Mouse (Mus musculus): Measurements from ENCODE around the gene Nfatc3. TPM values are rescaled to one million over a fixed set of nuclear protein-coding genes. Genes with fewer than 3 reads are reported as not detected.

The Nfatc3 gene
- polyA plus RNA-seq, 1 experiment from 2014 or later, result 9.1 TPM

- H3K36me3 ChIP-seq, result no peaks in the 10 kb centered on the region
- no peak overlapping the region for H3K9ac ChIP-seq
- no peaks in the 10 kb centered on the region for H3K9me3 ChIP-seq
- WGBS, result 70% methylated on average over 6 of the region's 6 CpGs
- H3K4me2 ChIP-seq (replicated peaks), result peak overlapping the region; percentile 67
- no peaks in the 10 kb centered on the region for H3K27me3 ChIP-seq
- H3K4me3 ChIP-seq, result peak overlapping the region; percentile 87; the same call in 1 of the 2 replicates
- ATAC-seq (ENCODE audit: low FRiP score, low read depth), result no peak
- H3K27ac ChIP-seq, result no peak overlapping the region
- H3K4me1 ChIP-seq, result peaks cover 24% of the 10 kb centered on the region
These were observed 3.0 kb downstream of the Nfatc3 start for GRCm38 (mm10) chr8:106061686-106062085.

GRCm38 (mm10) chr8:106063046-106063445 is 4.4 kb downstream of the Nfatc3 start:
- Histone ChIP-seq H3K4me1 (peaks cover 22% of the 10 kb centered on the region), H3K9ac (no peak overlapping the region), H3K27ac (no peak overlapping the region), H3K36me3 (no peaks in the 10 kb centered on the region), H3K9me3 (no peaks in the 10 kb centered on the region), H3K4me3 (no peak overlapping the region), H3K27me3 (no peaks in the 10 kb centered on the region), H3K4me2 (replicated peaks) (no peak overlapping the region)
- WGBS, result 94% methylated on average over 7 of the region's 7 CpGs
- no peak for ATAC-seq (ENCODE audit: low FRiP score, low read depth)

- WGBS, result 89% methylated on average over 2 of the region's 2 CpGs
- H3K9ac ChIP-seq, result no peak overlapping the region
- no peak overlapping the region for H3K27ac ChIP-seq
- no peak overlapping the region for H3K4me3 ChIP-seq
- H3K36me3 ChIP-seq, result no peaks in the 10 kb centered on the region
- peaks cover 1% of the 10 kb centered on the region for H3K4me1 ChIP-seq
- no peak overlapping the region for H3K4me2 ChIP-seq (replicated peaks)
- no peaks in the 10 kb centered on the region for H3K27me3 ChIP-seq
- H3K9me3 ChIP-seq, result no peaks in the 10 kb centered on the region
- no peak for ATAC-seq (ENCODE audit: low FRiP score, low read depth)
These were observed 8.1 kb downstream of the Nfatc3 start for GRCm38 (mm10) chr8:106066721-106067120.

GRCm38 (mm10) chr8:106069565-106069964 is 10.9 kb downstream of the Nfatc3 start:
- Histone ChIP-seq H3K4me1 (no peaks in the 10 kb centered on the region), H3K27me3 (no peaks in the 10 kb centered on the region), H3K4me2 (replicated peaks) (no peak overlapping the region), H3K9ac (no peak overlapping the region), H3K4me3 (no peak overlapping the region), H3K9me3 (no peaks in the 10 kb centered on the region), H3K36me3 (no peaks in the 10 kb centered on the region), H3K27ac (no peak overlapping the region)
- no peak for ATAC-seq (ENCODE audit: low FRiP score, low read depth)
- WGBS, result 46% methylated on average over 1 of the region's 1 CpGs

- Histone ChIP-seq H3K9ac (no peak overlapping the region), H3K4me2 (replicated peaks) (no peak overlapping the region)
- ATAC-seq (ENCODE audit: low FRiP score, low read depth), result no peak
These were observed 13.5 kb downstream of the Nfatc3 start for GRCm38 (mm10) chr8:106072113-106072512.

DNA sequence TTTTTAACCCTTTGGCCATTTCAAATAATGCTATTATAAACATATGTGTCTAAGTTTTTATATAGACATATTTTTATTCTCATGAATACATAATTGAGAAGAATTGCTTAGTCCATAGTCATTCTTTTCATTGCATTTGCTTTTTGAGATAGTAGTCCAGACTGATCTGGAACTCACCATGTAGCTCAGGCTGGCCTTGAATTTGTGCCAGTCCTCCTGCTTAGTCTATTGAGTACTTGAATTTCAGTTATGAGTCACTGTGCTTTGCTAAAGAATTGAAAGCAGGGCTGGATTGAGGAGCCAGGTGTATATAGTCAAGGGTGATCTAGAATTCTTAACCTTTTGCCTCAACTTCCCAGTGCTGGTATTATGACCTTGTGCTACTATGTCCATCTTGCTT is 15.6 kb downstream of the Nfatc3 start:
- Histone ChIP-seq H3K4me2 (replicated peaks) (no peak overlapping the region), H3K36me3 (peaks cover 8% of the 10 kb centered on the region), H3K4me3 (no peak overlapping the region), H3K27ac (no peak overlapping the region), H3K4me1 (no peaks in the 10 kb centered on the region), H3K9ac (no peak overlapping the region), H3K27me3 (no peaks in the 10 kb centered on the region), H3K9me3 (no peaks in the 10 kb centered on the region; the same call in 1 of the 2 replicates)
- ATAC-seq (ENCODE audit: low FRiP score, low read depth), result no peak

More at GRCm38 (mm10) chr8:106072113-106072512, 13.5 kb downstream of the Nfatc3 start:
- H3K36me3 ChIP-seq, result no peaks in the 10 kb centered on the region
- no peaks in the 10 kb centered on the region; the same call in 1 of the 2 replicates for H3K9me3 ChIP-seq
- no peak overlapping the region for H3K27ac ChIP-seq
- no peaks in the 10 kb centered on the region for H3K27me3 ChIP-seq
- no peaks in the 10 kb centered on the region for H3K4me1 ChIP-seq
- no peak overlapping the region for H3K4me3 ChIP-seq

DNA sequence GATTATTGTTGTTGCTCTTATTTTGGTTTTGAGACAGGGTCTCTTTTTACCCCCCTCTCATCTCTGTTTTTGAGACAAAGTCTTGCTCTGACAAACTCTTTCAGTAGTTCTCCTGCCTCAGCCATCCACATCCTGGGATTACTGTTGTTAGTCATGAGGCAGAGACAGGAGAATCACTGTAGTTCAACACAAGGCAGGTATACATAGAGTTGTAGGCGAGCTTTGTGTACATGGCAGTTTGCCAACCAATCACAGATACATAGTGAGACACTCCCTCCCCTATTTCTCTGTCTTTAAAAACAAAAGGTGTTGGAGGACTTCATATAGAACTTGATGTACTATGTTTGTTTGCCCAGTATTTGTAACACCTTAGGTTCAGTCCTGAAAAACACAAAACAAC is 16.0 kb downstream of the Nfatc3 start:
- Histone ChIP-seq H3K36me3 (peaks cover 12% of the 10 kb centered on the region), H3K27ac (no peak overlapping the region), H3K4me2 (replicated peaks) (no peak overlapping the region), H3K9ac (no peak overlapping the region), H3K27me3 (no peaks in the 10 kb centered on the region), H3K4me1 (no peaks in the 10 kb centered on the region), H3K9me3 (no peaks in the 10 kb centered on the region; the same call in 1 of the 2 replicates), H3K4me3 (no peak overlapping the region)
- no peak for ATAC-seq (ENCODE audit: low FRiP score, low read depth)
- WGBS, result 92% methylated on average over 1 of the region's 1 CpGs

DNA sequence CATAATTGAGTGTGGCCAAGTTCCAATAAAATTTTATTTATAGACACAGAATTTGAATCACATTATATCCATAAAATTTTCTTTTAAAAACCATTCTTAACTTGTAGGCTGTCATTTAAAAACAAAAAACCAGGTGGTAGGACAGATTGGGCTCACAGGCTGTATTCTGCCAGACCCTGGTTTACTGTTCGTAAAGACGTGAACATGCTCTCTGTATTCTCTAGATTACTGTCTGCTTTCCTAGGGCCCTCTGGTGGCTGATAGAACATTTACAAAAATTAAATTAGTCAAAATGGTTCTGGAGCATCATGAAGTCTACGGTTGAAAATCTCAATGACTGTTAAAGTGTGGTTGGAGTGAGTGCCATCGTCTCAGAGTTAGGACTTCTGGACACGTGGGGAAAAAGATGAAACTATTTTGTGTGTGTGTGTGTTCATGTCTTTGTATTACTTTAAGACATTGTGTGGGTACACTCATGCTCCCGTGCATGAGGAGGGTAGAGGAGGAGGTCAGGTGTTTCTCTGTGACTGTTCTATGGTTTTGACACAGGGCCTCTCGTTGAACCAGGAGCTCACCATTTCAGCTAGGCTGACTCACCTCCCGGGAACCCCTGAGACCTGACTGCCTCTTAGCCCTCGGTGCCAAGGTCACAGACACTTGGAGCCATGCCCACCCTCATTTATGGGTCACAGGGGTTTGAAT is 16.7 kb downstream of the Nfatc3 start:
- Histone ChIP-seq H3K27me3 (no peaks in the 10 kb centered on the region), H3K9me3 (no peaks in the 10 kb centered on the region; the same call in 1 of the 2 replicates), H3K4me2 (replicated peaks) (no peak overlapping the region), H3K27ac (no peak overlapping the region), H3K4me1 (no peaks in the 10 kb centered on the region), H3K9ac (no peak overlapping the region), H3K4me3 (no peak overlapping the region), H3K36me3 (peaks cover 12% of the 10 kb centered on the region)
- WGBS, result 81% methylated on average over 9 of the region's 9 CpGs
- ATAC-seq (ENCODE audit: low FRiP score, low read depth), result no peak

DNA sequence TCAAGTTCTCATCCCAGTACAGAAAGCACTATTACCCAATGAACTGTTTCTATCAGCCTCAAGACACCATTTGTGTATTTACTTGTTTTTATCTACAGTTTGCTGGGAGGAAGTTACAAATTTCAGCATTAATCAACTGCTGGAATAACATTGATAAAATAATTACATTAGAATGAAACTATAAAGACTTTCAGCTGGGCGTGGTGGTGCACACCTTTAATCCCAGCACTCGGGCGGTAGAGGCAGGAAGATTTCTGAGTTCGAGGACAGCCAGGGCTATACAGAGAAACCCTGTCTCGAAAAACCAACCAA is 17.2 kb downstream of the Nfatc3 start:
- peaks cover 16% of the 10 kb centered on the region for H3K36me3 ChIP-seq
- no peak overlapping the region for H3K27ac ChIP-seq
- ATAC-seq (ENCODE audit: low FRiP score, low read depth), result no peak
- no peak overlapping the region for H3K4me3 ChIP-seq
- H3K27me3 ChIP-seq, result no peaks in the 10 kb centered on the region
- no peak overlapping the region for H3K9ac ChIP-seq
- WGBS, result 93% methylated on average over 5 of the region's 5 CpGs
- H3K4me1 ChIP-seq, result no peaks in the 10 kb centered on the region
- no peak overlapping the region for H3K4me2 ChIP-seq (replicated peaks)
- H3K9me3 ChIP-seq, result no peaks in the 10 kb centered on the region; the same call in 1 of the 2 replicates

GRCm38 (mm10) chr8:106076612-106077011 is 18.0 kb downstream of the Nfatc3 start:
- H3K27me3 ChIP-seq, result no peaks in the 10 kb centered on the region

DNA sequence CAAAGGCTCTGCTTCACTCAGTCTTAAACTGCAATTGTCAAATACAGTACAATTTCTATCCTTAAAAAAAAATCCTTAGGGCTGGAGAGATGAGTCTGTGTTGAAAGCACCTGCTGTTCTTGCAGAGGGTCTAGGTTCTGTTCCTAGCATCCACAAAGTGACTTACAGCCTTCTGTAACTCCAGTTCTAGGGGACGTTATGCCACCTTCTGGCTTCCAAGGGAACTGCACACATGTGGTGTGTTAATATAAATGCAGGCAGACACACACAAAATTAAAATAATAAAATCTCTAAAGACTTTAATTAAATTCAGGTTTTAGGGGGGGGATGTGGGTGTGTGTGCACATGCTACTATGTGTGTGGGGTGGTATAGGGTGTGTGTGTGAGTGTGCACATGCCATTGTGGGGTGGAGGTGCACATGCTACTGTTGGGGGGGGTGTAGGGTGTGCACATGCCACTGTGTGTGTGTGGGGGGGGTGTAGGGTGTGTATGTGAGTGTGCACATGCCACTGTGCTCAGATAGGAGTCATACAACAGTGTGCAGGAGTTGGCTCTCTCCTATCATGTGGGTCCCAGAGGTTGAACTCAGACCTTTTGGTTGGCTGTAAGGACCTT is 18.9 kb downstream of the Nfatc3 start:
- 93% methylated on average over 1 of the region's 1 CpGs for WGBS
- Histone ChIP-seq H3K27ac (no peak overlapping the region), H3K36me3 (peaks cover 27% of the 10 kb centered on the region), H3K4me2 (replicated peaks) (no peak overlapping the region), H3K27me3 (no peaks in the 10 kb centered on the region), H3K9ac (no peak overlapping the region), H3K4me3 (no peak overlapping the region), H3K4me1 (no peaks in the 10 kb centered on the region), H3K9me3 (no peaks in the 10 kb centered on the region; the same call in 1 of the 2 replicates)
- no peak for ATAC-seq (ENCODE audit: low FRiP score, low read depth)

More at GRCm38 (mm10) chr8:106076612-106077011, 18.0 kb downstream of the Nfatc3 start:
- WGBS, result 72% methylated on average over 5 of the region's 5 CpGs
- Histone ChIP-seq H3K4me3 (no peak overlapping the region), H3K4me1 (no peaks in the 10 kb centered on the region), H3K36me3 (peaks cover 21% of the 10 kb centered on the region), H3K27ac (no peak overlapping the region), H3K9ac (no peak overlapping the region), H3K9me3 (no peaks in the 10 kb centered on the region; the same call in 1 of the 2 replicates), H3K4me2 (replicated peaks) (no peak overlapping the region)
- ATAC-seq (ENCODE audit: low FRiP score, low read depth), result no peak

DNA sequence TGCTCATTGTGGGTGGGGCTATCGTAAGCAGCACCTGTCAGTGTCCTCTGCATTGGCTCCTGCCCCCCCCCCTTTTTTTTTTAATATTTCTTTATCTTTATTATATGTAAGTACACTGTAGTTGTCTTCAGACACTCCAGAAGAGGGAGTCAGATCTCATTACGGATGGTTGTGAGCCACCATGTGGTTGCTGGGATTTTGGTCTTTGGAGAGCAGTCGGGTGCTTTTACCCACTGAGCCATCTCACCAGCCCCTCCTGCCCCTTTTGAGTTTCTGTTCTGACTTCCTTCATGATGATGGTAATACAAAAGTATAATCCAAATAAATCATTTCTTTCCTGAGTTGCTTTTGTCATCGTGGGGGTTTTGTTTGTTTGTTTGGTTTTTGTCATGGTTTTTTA is 43.7 kb downstream of the Nfatc3 start:
- Histone ChIP-seq H3K4me3 (no peak overlapping the region), H3K27me3 (no peaks in the 10 kb centered on the region), H3K9ac (no peak overlapping the region), H3K4me2 (replicated peaks) (no peak overlapping the region), H3K27ac (no peak overlapping the region), H3K4me1 (no peaks in the 10 kb centered on the region), H3K9me3 (no peaks in the 10 kb centered on the region), H3K36me3 (peaks cover 49% of the 10 kb centered on the region)
- WGBS, result 91% methylated on average over 4 of the region's 4 CpGs
- no peak for ATAC-seq (ENCODE audit: low FRiP score, low read depth)

DNA sequence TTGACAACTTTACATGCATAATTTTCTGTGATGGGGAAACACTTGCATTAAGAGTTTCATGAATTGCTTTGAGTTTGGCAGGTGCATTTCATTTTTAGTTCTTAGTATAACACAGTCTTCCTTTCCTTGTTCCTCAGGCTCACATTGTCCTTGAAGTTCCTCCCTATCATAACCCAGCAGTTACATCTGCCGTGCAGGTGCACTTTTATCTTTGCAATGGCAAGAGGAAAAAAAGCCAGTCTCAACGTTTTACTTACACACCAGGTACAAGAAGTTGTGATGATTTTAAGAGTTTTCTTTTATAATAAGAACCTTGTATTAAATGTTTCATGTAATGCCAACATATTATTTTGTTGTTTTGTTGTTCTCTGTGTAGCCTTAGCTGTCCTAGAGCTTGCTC is 45.2 kb downstream of the Nfatc3 start:
- Histone ChIP-seq H3K9me3 (no peaks in the 10 kb centered on the region), H3K4me1 (no peaks in the 10 kb centered on the region), H3K36me3 (peaks cover 56% of the 10 kb centered on the region), H3K27ac (no peak overlapping the region), H3K27me3 (no peaks in the 10 kb centered on the region), H3K9ac (no peak overlapping the region), H3K4me2 (replicated peaks) (no peak overlapping the region), H3K4me3 (no peak overlapping the region)
- no peak for ATAC-seq (ENCODE audit: low FRiP score, low read depth)
- 93% methylated on average over 2 of the region's 2 CpGs for WGBS
